Mouse (Mus musculus) cerebellum, adult 2 months (tissue): ENCODE data around the gene Alk. TPM values are rescaled to one million over a fixed set of nuclear protein-coding genes. Genes with fewer than 3 reads are reported as not detected.

Experiments
- DNase-seq, 2 experiments: peaks; one replicate each; pipeline ENCODE4 v3.0.0; 2021
- H3K27ac ChIP-seq: fragments of 200-500 bp; 2 replicates; pipeline ENCODE4 v1.5.1; 2012; ENCODE audit warnings: low read length, control low read depth, inconsistent platforms; ENCODE audit not compliant: insufficient read depth
- H3K27me3 ChIP-seq: fragments of 200-500 bp; 2 replicates; pipeline ENCODE4 v1.6.1; 2012; ENCODE audit warnings: inconsistent platforms, mild to moderate bottlenecking, low read length, moderate library complexity; ENCODE audit not compliant: control insufficient read depth, insufficient read depth
- H3K4me1 ChIP-seq: fragments of 200-500 bp; 2 replicates; pipeline ENCODE4 v1.6.1; 2011; ENCODE audit warnings: low read length; ENCODE audit not compliant: control insufficient read depth, insufficient read depth
- H3K4me3 ChIP-seq: fragments of 200-500 bp; replicated peaks from 2 replicates; pipeline ENCODE3; 2011; ENCODE audit warnings: mild to moderate bottlenecking, low read depth, low read length, control low read depth; ENCODE audit not compliant: insufficient read depth
- CTCF ChIP-seq: fragments of 200-500 bp; IDR thresholded peaks from 2 replicates; pipeline ENCODE4 v1.5.1; 2011; ENCODE audit warnings: low read depth, mild to moderate bottlenecking, control low read depth, low read length, moderate library complexity, borderline replicate concordance; ENCODE audit not compliant: insufficient read depth
- POLR2A ChIP-seq: fragments of 200-500 bp; IDR thresholded peaks from 2 replicates; pipeline ENCODE4 v1.6.1; 2011; ENCODE audit warnings: low read length, control low read depth, borderline replicate concordance; ENCODE audit not compliant: insufficient read depth
- WGBS: fragments of 180-500 bp; shearing (Covaris S2); methylation state at CpG from one replicate; pipeline ENCODE4 v1.1.7; 2018; 5-methylcytosine and 5-hydroxymethylcytosine counted together
- polyA plus RNA-seq: library from polyadenylated mRNA; depleted of rRNA; stranded (reverse); fragments of >200 nt; gene quantifications from 2 replicates; pipeline ENCODE4 v1.2.3, GENCODE M21; 2012

Alk gene
- polyA plus RNA-seq, 1 experiment: 1.6 TPM

- Histone ChIP-seq H3K27ac (no peak overlapping the region), H3K4me1 (no peaks in the 10 kb centered on the region), H3K4me3 (peak overlapping the region; percentile 9), H3K27me3 (no peaks in the 10 kb centered on the region; the same call in 1 of the 2 replicates)
- 1% methylated on average over 40 of the region's 40 CpGs for WGBS
- peak; percentile 20 to 24 for DNase-seq
- TF ChIP-seq CTCF: no peak
- TF ChIP-seq POLR2A: no peak
These were observed 1.1 kb downstream of the Alk start for GRCm38 (mm10) chr17:72603118-72603885.

- TF ChIP-seq POLR2A (no peak), CTCF (no peak)
- Histone ChIP-seq H3K4me3 (no peak overlapping the region), H3K27ac (no peak overlapping the region), H3K4me1 (no peaks in the 10 kb centered on the region), H3K27me3 (no peaks in the 10 kb centered on the region; the same call in 1 of the 2 replicates)
- WGBS: 51% methylated on average over 5 of the region's 5 CpGs
- no peak for DNase-seq
These were observed 3.6 kb downstream of the Alk start for GRCm38 (mm10) chr17:72600806-72601205.

- Histone ChIP-seq H3K4me3 (no peak overlapping the region), H3K4me1 (no peaks in the 10 kb centered on the region), H3K27me3 (no peaks in the 10 kb centered on the region), H3K27ac (no peak overlapping the region)
- DNase-seq: no peak
- 94% methylated on average over 3 of the region's 3 CpGs for WGBS
- TF ChIP-seq POLR2A (no peak), CTCF (no peak)
These were observed 16.8 kb downstream of the Alk start for GRCm38 (mm10) chr17:72587671-72588070.

- Histone ChIP-seq H3K4me3 (no peak overlapping the region), H3K27ac (no peak overlapping the region), H3K4me1 (no peaks in the 10 kb centered on the region), H3K27me3 (no peaks in the 10 kb centered on the region)
- no peak for TF ChIP-seq CTCF
- TF ChIP-seq POLR2A: no peak
- DNase-seq: no peak
- WGBS: 28% methylated on average over 4 of the region's 4 CpGs
These were observed 24.3 kb downstream of the Alk start for GRCm38 (mm10) chr17:72580142-72580541.

GRCm38 (mm10) chr17:72579321-72579720, 25.1 kb downstream of the Alk start:
- WGBS: 35% methylated on average over 9 of the region's 9 CpGs
- Histone ChIP-seq H3K4me1 (no peaks in the 10 kb centered on the region), H3K27me3 (no peaks in the 10 kb centered on the region), H3K27ac (no peak overlapping the region), H3K4me3 (no peak overlapping the region)
- TF ChIP-seq CTCF (no peak), POLR2A (no peak)
- DNase-seq: no peak

GRCm38 (mm10) chr17:72571379-72571778, 33.0 kb downstream of the Alk start:
- Histone ChIP-seq H3K27ac (no peak overlapping the region), H3K4me1 (no peaks in the 10 kb centered on the region), H3K27me3 (no peaks in the 10 kb centered on the region), H3K4me3 (no peak overlapping the region)
- TF ChIP-seq POLR2A (no peak), CTCF (no peak)
- DNase-seq: no peak
- WGBS: 37% methylated on average over 2 of the region's 2 CpGs

GRCm38 (mm10) chr17:72569491-72569890, 34.9 kb downstream of the Alk start:
- 17% methylated on average over 10 of the region's 10 CpGs for WGBS
- H3K27ac ChIP-seq: no peak overlapping the region
- no peaks in the 10 kb centered on the region for H3K4me1 ChIP-seq
- H3K4me3 ChIP-seq: no peak overlapping the region
- H3K27me3 ChIP-seq: no peaks in the 10 kb centered on the region
- no peak for TF ChIP-seq CTCF
- TF ChIP-seq POLR2A: no peak
- DNase-seq: no peak

- WGBS: 70% methylated on average over 5 of the region's 5 CpGs
- no peak for TF ChIP-seq POLR2A
- TF ChIP-seq CTCF: no peak
- no peak for DNase-seq
- Histone ChIP-seq H3K4me3 (no peak overlapping the region), H3K27ac (no peak overlapping the region), H3K27me3 (no peaks in the 10 kb centered on the region), H3K4me1 (no peaks in the 10 kb centered on the region)
These were observed 41.0 kb downstream of the Alk start for GRCm38 (mm10) chr17:72563423-72563822.
